Mouse (Mus musculus): ENCODE measurements around the gene Arfgef2.

GRCm38 (mm10) chr2:166824998-166825397 lies 19.6 kb downstream of the Arfgef2 start:
- TF ChIP-seq CTCF (IDR thresholded peaks at IDR 0.05; ENCODE audit: borderline replicate concordance, insufficient read depth, low read length) (no peak), POLR2A (IDR thresholded peaks at IDR 0.05; ENCODE audit: low read depth, low read length) (no peak)

All from embryonic fibroblast, embryonic 13.5 days (primary cell).